Mouse (Mus musculus) brain, adult 2 months (tissue): ENCODE results near the gene Gmds.

ENCODE experiments used
- DNase-seq: peaks from one replicate; pipeline ENCODE4 v3.0.0; 2011; ENCODE audit warnings: low read depth, low spot score

The Gmds gene

DNA sequence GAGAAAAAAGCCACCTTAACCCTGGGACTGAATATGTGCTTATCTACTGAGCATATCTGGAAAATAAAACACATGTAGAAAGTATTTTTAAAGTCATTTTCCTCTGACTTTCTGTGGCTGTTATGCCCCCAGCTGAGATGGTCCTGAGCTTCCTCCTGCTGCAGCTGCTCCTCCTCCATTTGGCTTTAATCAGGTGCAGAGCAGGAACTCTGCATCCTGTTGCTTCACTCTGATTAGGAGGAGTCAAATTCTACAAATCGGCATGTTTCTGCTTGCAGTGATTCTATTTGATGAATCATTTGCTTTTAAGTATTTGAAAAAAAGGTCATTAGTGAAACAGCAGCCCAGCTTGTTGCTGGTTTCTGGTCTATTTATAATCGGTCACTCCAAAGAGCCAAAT lies 177.0 kb downstream of the Gmds start:
- peak; percentile 16 for DNase-seq

DNA sequence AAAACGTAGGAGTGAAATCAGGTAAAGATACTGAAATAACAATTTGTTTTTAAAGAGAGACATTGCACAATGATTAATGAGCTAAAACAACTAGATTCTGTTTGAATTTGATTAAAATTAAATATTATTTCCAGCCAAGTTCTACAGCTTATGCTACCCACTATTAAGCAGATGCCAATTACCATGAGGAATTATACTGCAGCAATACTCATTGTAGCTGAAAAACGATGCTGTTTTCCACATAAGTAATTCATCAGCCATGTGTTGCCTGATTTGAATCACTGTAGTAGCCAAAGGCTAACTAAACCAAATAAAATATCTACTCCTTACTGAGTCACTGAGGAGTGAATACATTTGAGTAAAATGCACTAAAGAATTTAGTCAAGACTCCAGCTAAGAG lies 180.3 kb downstream of the Gmds start:
- DNase-seq = no peak

DNA sequence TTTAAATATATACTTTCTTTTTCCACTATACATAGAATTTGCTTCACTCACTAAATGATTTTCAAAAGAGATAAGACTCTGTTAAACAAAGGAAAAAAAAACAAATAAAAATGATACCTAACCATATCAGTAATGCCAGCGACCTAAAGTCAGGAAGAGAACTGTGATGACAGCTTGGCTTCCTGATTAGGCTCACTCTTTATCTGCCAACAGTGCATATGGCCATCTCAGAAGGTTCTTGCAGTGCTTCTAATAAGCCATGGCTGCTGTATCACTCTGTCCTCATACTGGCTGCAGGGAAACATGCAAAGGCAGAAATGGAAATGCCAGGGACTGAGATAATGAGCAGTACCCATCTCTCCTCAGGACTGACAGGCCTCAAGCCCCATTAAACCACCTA lies 192.6 kb downstream of the Gmds start:
- peak; percentile 87 for DNase-seq

DNA sequence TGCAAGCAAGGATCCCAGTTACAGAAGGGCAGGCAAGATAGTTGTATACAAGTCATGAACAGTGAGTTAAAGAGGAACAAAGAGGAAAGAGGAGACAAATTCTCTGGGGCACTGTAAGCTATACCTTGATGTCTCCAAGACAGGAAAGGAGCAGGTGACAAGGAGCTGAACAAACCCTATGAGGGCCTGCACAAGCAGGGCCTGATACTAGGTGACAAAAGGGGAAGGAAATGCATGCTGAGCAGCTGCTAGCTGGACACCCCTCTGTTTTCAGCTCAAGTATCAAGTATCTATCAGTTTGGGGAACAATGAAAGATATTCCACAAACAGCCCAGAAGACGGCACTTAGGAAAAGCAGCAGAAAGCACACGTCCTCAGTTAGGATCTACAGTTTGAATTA lies 193.4 kb downstream of the Gmds start:
- no peak for DNase-seq

DNA sequence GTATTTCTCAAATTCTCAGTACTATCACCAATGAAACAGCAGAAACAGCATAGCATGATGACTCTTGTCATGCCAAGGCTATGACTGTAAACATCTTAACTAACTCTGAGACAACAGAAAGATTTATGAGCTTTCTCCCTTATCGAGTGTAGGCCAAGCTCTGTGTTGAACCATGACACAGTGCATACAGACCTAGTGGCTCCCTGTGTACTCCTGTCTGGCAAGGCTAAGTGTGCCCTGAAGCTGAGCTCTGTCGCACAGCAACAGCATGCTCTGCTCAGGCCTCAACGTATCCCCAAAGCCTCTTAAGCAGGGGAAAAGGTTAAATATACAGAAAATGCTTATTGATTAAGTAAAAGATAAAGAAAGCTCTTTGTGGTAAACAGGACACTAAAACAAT lies 194.9 kb downstream of the Gmds start:
- DNase-seq = no peak

DNA sequence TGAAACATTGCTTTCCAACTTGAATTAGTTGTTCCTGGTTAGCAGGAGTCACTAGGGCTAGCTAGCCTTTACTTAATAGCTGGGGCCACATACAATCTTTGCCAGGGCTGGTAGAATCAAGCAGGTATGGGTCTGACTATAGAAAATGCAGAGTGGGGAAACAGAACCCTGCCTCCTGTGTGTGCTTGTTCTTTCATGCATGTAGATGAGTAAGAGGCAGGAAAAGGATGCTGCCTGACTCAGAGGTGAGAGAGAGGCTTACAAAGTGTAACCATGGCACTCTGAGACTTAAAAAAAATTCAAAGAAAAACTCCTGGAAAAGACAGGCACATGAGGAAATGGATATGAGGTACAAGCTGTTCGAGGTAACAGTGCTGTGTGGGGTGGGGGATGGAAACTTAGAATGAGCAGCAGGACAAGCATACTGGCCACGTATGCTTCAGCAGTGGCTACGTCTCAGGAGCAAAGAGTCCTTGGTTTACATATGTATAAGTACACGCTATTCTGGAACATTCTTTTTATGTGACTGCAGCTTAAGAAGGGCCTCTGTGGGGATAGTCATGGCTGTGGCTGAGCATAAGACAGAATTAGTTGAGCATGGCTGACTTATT lies 203.8 kb downstream of the Gmds start:
- DNase-seq = peak; percentile 49

DNA sequence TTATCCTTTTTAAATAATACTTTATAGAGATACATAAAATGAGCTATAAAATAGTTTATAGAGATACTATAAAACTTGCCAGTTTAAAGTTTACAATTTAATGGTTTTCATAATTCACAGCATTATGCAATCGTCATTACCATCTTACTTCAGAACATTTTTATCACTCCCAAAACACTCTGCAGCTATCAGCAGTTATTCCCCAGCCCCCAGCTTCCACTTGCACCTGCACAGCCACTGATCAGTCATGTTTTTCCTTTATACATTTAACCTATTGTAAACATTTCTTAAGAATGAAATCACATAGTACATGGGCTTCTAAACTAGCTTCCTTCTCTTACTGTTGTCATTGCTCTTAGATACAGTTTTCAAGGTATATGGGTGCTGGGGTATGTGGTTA lies 208.6 kb downstream of the Gmds start:
- no peak for DNase-seq

DNA sequence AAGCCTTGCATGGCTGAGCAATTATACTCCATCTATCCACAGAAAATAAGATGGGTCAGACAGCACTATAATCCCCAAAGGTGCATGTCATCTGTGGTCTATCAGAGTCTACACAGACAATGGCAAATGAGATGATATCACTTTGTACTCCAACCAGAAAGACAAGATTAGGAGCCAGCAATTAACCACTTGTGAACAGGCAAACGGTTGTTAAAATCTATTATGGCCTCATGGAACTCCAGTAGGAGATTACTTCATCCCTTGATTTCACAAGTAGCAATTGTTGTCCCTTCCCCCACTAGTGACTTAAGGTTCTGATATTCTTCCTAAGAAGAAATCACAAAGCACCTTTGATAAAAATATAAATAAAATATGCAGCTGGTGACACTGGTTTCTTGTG lies 220.2 kb downstream of the Gmds start:
- DNase-seq = no peak

DNA sequence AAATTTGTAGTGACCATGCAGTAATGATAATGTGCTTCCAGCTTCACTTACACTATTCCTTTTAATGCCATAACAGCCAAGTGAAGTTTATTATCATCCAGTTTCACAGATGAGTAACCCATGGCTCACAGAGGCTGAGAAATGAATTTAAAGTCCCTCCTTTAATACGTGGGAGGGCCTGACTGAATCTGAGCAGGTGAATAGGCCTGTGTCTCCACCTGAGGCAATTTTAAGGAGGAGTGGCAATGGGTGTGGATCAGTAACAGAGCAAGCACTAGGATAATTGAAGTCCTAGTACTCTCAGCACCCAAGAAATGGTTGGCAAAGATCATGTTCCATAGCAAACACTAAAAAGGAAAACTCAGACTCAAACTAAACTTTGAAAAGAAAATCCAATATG lies 223.1 kb downstream of the Gmds start:
- DNase-seq = no peak

DNA sequence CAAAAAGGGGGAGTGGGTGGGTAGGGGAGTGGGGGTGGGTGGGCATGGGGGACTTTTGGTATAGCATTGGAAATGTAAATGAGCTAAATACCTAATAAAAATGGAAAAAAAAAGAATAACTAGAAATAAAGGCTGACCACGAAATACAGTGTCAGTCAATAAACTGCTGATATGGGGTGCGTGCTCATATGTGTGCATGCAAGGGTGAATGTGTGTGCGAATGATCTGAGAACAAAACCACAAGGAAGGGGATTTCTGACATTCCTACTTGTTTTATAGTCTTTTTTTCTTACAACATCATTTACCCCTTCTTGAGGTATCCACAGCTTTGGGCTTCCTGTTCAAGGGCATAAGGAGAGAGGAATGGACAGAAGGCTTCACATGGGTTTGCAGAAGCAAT lies 224.7 kb downstream of the Gmds start:
- DNase-seq = no peak

DNA sequence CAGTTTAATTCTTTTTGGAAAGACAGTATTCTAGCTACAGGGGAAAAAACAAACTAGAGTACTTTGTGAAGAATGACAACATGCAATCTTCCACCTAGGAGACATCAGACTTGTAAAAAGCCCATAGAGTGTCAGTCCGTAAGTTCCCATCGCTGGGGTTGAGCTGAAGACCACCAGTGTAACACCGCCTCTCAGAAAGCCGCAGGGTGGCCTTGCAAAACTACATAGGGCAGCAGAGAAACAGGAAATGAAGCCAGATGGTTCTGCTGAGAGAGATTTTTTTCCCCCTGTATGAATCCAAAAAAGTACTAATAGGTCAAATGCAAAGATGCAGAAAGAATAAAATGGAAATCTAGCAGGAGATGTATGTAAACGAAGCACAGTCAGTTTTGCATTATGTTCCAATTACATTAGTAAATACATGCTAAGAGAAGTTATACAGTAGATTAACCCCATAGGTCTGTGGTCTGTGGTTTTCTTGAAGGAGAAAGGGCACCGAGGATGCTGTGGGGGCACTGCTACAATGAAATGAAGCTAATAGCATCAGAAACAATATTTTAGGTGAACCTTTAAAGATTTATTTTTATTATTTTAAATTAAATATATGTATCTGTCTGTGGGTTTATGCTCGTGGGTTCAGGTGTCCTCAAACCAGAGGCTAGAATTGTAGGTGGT lies 250.1 kb downstream of the Gmds start:
- no peak for DNase-seq

DNA sequence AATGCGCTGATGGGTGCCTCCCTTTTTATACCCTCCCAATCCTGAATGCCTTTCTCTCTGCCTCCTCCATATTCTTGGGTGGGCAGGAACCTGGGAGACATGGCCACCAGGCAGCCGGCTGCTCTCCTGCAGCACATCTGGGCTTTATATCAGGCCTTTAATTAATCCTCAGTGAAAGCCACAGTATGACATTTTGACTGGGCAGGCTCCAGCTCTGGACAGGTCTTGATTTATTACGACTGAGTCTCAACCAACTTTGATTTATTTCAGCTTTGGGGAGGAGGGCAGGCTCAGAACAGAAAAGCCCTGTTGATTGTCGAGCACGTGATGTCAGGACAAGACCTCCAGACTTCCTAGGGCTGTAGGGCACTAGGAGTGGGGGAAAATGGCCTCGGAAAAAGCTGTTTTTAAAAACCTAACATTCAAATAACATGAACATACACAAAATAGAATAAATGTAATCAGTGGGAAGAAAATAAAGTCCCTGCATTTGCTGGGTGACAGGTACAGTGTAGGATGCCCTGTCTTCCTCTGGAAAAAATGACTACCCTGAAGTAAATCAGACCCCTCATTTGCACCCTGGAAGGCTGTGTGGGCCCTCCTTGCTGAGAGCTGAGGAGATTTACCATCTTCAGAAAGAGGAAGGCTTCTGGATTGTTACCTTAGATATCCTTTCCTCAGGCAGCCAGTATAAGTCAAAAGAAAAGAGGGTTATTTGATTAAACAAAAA lies 257.9 kb downstream of the Gmds start:
- no peak for DNase-seq

DNA sequence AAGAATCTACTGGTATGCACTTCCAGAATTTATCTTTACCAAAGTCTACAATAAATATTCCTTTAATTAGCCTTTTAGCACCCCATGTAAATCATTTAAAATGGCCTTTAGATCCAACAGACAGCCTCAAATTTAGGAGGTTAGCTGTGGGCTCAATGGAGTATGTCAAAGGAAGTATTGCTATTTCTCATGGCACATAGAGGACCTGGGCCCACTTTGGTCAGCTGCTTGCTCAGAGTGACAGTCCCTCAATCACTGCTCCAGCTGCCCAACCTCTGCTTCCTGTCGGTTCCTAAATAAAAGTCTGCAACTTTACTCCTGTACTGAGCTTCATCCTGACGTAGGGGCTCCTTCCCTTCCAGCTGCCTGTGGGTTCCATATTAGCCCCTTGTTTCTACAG lies 264.9 kb downstream of the Gmds start:
- DNase-seq = no peak

DNA sequence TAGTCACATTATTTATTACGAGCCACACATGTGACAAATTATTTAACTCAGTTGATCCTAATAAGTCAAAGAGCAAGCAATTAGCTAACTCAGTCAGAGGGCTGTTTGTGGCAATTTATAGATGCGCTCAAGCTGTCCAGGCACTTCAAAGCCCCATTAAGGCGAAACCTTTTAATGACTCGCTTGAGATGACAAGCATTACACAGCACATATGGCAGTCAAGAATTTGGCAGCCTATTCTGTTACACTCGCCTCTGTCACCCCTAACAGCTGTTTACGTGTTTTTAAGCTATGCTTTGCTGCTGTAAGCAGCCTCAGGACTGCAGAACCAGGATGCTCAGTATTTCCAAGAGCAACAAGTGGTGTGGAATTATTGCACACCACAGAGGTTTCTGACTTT lies 283.2 kb downstream of the Gmds start:
- peak; percentile 20 for DNase-seq

DNA sequence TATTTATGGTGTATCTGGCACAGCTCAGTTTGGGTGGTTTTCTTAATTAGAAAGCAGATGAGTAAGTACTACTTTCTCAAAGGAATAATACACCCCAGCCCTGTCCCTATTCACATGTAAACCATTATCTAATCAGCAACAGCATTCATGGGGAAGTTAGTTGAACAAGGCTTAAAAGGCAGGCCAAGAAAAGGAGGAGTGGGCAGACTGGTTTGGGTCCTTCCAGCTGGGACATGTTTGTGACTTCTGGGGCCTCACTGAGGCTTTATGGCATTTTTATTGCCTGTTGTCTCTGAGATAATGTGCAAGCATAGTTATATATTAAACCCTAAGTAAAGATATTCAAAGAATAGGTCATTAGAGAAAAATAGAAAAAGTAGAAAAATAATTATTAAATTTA lies 285.0 kb downstream of the Gmds start:
- no peak for DNase-seq

DNA sequence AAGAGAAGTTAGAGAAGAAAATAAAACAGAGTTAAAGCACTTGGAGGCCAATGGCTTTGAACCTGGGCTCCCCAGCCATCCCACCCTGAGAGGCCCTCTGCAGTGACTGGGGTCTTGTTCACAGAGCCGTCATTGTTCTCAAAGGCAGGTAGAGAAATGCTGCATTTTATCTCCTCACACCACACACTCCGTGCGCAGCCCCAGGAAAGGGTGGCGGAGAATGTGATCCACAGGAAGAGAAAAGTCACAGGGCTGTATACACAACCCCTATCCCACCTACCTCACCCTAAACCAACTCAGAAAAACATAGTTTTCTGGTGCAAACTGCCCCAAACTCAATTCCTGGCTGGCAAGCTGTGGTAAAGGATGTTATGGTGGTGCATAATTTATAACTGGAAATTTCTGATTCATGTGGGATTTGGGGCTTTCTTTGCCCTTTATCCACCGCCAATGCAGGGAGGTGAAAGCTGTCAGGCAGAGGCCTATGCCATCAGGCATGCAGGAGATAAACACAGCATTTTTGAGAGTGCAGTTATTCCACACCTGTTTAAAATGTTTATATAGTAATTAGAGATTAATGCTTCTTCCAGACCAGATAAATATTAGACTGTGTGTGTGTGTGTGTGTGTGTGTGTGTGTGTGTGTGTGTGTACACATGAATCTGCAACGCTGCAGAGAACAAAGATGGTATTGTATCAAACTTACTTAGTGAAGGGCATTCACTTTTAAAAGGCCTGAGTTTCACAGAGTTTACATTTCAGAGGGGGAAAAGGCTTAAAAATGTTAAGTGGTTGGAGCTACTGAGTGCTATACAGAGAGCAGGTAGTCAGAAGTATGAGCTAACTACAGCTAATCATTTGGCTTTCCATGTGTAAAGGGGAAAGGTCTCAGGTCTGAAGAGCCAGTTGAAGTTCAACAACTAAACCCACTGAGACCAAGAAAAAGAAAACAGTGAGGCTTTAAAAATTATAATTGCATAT lies 290.3 kb downstream of the Gmds start:
- no peak for DNase-seq

DNA sequence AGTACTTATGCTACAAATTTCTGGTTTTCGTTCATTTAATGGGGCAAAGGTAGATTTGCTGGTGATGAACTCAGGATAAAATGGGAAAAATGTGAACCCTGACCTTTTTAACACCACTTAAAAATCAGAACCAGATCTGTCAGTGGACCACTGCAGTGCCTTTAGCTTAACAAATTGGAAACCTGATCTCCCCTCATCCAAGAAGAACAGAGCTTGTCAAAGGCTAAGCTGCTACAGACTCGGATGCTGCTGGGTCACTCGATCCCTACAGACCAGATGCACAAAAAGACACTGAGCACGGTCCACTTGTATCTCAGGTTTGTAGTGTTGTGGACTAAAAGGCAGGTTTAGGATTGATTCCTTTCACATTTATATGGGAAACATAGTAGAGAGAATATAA lies 291.6 kb downstream of the Gmds start:
- DNase-seq = no peak

DNA sequence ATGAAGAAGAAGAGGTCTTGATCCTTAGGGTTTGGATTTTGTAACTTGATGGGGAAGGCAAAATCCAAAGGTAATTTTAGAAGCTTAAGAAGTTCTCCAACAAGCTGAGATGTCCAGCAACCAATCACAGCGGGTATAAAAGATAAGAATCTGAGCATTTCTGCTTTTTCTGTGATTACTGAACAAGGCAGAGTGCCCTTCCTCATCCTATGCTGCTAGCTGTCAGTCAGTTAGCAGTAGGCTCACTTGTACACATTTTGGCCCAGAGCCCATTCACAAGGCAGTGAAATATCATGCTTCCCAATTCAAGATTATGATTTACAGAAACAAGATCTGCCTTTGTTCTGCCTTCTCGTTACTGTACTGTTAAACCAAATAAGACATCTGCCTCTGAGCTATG lies 295.8 kb downstream of the Gmds start:
- DNase-seq = no peak

DNA sequence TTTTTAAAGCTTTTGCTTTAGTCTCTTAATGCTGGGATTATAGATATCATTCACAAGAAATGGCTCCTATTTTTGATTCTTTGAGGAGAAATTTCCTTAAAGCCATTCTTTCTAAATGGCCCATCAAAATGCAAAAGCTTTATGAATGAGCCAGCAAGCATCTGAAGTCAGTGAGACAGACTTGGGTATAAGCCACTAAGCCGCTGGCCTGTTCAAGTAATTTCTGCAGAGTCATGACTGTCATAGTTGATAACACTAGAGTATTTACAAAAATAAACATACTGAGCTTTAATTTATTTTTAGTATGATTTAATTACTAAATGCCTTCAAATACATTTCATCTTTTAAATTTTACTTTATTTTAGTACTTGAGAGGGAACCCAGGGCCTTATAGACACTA lies 297.7 kb downstream of the Gmds start:
- DNase-seq = no peak

DNA sequence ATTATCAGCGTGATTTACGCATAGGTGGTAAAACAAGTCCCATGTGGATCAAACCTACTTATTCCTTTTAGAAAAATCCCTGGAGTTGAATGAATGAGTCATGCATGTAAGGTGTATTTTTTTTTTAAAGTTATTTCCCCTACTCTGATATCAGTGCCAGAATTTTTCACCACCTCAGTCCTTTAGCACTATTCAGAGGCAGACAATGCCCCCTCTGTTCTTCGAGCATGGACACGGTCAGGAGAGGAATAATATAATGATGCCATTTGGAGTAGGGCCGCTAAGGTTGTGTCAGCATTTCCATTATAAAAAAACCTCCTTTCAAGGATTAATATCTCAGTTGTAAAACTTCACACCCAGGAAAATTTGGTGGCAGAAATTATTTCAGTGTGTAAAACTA lies 301.6 kb downstream of the Gmds start:
- DNase-seq = no peak

DNA sequence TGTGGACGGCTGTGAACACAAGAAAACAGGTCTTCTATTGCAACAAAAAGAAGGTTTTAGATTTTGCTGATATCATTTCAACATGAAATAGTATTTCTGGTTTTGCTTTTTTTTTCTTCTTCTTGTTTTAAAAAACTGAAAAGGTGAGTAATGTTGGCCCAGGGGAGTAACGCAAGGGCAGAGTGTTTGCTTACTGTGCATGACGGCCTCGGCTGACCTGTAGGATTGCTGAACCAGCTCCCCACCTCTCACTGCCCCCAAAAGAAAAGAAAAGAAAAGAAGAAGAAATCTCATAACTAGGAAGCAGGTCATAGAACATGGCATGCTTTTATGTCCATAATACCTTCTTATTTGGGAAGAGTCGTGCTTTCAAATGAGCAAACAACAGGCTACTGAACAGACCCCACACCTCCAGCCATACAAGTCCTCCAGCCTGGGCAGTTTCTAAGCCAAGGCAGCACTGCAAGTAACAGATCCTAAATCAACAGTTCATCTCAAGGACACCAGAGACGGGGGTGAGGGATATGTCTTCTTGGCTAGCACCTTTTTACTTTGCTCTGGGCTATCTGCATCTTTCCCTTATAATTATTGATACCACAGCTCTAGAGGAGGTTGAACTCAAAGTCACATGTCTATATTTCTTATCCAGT lies 303.6 kb downstream of the Gmds start:
- DNase-seq = no peak

DNA sequence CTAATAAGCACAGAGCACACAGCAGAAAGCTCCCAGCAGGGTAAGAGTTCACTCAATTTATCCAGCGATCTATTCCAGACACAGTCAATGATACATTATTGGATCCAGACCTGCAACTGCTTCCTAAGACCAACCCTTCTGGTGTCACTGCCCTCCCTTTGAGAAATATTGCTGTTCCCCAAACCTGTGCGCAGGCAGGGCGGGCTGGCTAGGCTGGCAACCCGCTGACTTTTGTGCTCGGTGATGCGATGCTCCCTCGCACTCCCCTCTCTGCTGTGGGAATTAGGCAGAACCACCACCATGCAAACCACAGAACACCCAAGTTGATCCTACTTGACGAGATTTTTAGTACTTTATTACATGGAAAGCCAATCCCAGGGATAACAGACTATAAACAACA lies 304.4 kb downstream of the Gmds start:
- DNase-seq = no peak
